7 mouse cellular contexts compared by ENCODE assay signal in the genomic region with DNA sequence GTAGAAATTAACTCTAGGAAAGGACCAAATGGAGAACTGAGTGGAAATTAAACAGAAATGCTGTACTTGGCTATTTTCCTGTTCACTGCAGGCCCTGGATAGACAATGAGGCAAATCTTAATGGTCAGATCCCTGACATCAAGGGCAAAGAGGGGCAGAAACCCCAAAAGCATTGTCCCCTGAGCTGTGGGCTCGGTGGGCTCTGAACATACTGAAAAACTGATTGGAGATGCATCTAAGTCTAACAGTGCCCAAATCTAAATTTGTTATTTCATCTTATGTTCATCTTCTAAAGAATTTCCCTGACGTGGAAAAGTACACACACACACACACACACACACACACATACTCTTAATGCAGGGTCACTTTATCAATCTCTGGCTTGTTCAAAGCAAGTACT. TPM values are rescaled to one million over a fixed set of nuclear protein-coding genes. Genes with fewer than 3 reads are reported as not detected.
DNase-seq lines count a peak whose midpoint lies in the region; ATAC-seq and TF ChIP-seq lines count a peak whose summit lies in the region.

No protein-coding gene starts in this region.

- 71% methylated on average over 2 of the region's 2 CpGs for WGBS in liver, embryonic 11.5 days
- 68% methylated on average over 2 of the region's 2 CpGs for WGBS in forebrain, embryonic 14.5 days
- 90% methylated on average over 2 of the region's 2 CpGs for WGBS in intestine, postnatal 0 days
- 71% methylated on average over 2 of the region's 2 CpGs for WGBS in neural tube, embryonic 12.5 days

- no peak overlapping the region for H3K9ac ChIP-seq in liver, embryonic 11.5 days (ENCODE audit: low read depth, low read length)
- peak overlapping the region; percentile 85 for H3K9ac ChIP-seq in forebrain, embryonic 14.5 days (ENCODE audit: low read length)
- no peak overlapping the region for H3K9ac ChIP-seq in intestine, postnatal 0 days (ENCODE audit: low read depth, low read length)
- peak overlapping the region; percentile 85 for H3K9ac ChIP-seq in neural tube, embryonic 12.5 days

- H3K27me3 ChIP-seq in liver, embryonic 11.5 days (replicated peaks; ENCODE audit: control insufficient read depth, insufficient read depth, low read length) = no peaks in the 10 kb centered on the region; the same call in 1 of the 2 replicates
- no peaks in the 10 kb centered on the region for H3K27me3 ChIP-seq in forebrain, embryonic 14.5 days (replicated peaks; ENCODE audit: control insufficient read depth, insufficient read depth, low read length)
- no peaks in the 10 kb centered on the region for H3K27me3 ChIP-seq in intestine, postnatal 0 days (replicated peaks; ENCODE audit: control insufficient read depth, insufficient read depth, low read length)
- H3K27me3 ChIP-seq in neural tube, embryonic 12.5 days (replicated peaks) = no peaks in the 10 kb centered on the region

- H3K4me2 ChIP-seq in liver, embryonic 11.5 days = peak overlapping the region; percentile 86
- H3K4me2 ChIP-seq in forebrain, embryonic 14.5 days (ENCODE audit: low read length) = peak overlapping the region; percentile 76
- peak overlapping the region; percentile 97 for H3K4me2 ChIP-seq in intestine, postnatal 0 days (replicated peaks; ENCODE audit: low read depth)
- peak overlapping the region; percentile 75 for H3K4me2 ChIP-seq in neural tube, embryonic 12.5 days (replicated peaks)

- H3K27ac ChIP-seq in liver, embryonic 11.5 days (ENCODE audit: low read depth, low read length) = no peak overlapping the region
- peak overlapping the region; percentile 95; the same call in 1 of the 2 replicates for H3K27ac ChIP-seq in forebrain, embryonic 14.5 days (ENCODE audit: low read depth, low read length)
- H3K27ac ChIP-seq in intestine, postnatal 0 days (ENCODE audit: low read depth, low read length) = no peak overlapping the region
- H3K27ac ChIP-seq in neural tube, embryonic 12.5 days = no peak overlapping the region

- no peaks in the 10 kb centered on the region for H3K9me3 ChIP-seq in liver, embryonic 11.5 days (ENCODE audit: control insufficient read depth, low read length)
- H3K9me3 ChIP-seq in forebrain, embryonic 14.5 days (replicated peaks; ENCODE audit: control insufficient read depth, low read length) = no peaks in the 10 kb centered on the region
- no peaks in the 10 kb centered on the region for H3K9me3 ChIP-seq in intestine, postnatal 0 days (ENCODE audit: control insufficient read depth)
- H3K9me3 ChIP-seq in neural tube, embryonic 12.5 days = no peaks in the 10 kb centered on the region

- TF ChIP-seq CTCF in intestine, postnatal 0 days (IDR thresholded peaks at IDR 0.05; ENCODE audit: low read depth) = no peak

- H3K36me3 ChIP-seq in liver, embryonic 11.5 days (ENCODE audit: control insufficient read depth, insufficient read depth, low read length) = no peaks in the 10 kb centered on the region
- no peaks in the 10 kb centered on the region for H3K36me3 ChIP-seq in forebrain, embryonic 14.5 days (ENCODE audit: control insufficient read depth, insufficient read depth, low read length)
- H3K36me3 ChIP-seq in intestine, postnatal 0 days (ENCODE audit: control insufficient read depth, insufficient read depth) = no peaks in the 10 kb centered on the region
- H3K36me3 ChIP-seq in neural tube, embryonic 12.5 days = no peaks in the 10 kb centered on the region

- no peaks in the 10 kb centered on the region for H3K4me1 ChIP-seq in liver, embryonic 11.5 days (replicated peaks; ENCODE audit: control insufficient read depth, insufficient read depth, low read length)
- peaks cover 17% of the 10 kb centered on the region; the same call in 1 of the 2 replicates for H3K4me1 ChIP-seq in forebrain, embryonic 14.5 days (ENCODE audit: control insufficient read depth, insufficient read depth, low read length)
- H3K4me1 ChIP-seq in intestine, postnatal 0 days (replicated peaks; ENCODE audit: control insufficient read depth, insufficient read depth, low read length) = no peaks in the 10 kb centered on the region
- H3K4me1 ChIP-seq in neural tube, embryonic 12.5 days = peaks cover 21% of the 10 kb centered on the region

- no peak for ATAC-seq in liver, embryonic 11.5 days (replicated peaks; ENCODE audit: low FRiP score)
- no peak for ATAC-seq in forebrain, embryonic 14.5 days
- no peak for ATAC-seq in intestine, postnatal 0 days
- ATAC-seq in neural tube, embryonic 12.5 days (ENCODE audit: low FRiP score, low read depth) = no peak

- no peak for DNase-seq in liver, embryonic 11.5 days (ENCODE audit: low spot score)
- DNase-seq in liver = no peak
- DNase-seq in forebrain, embryonic 14.5 days (ENCODE audit: low spot score) = no peak
- no peak for DNase-seq in left cerebral cortex, adult 9 months (ENCODE audit: low spot score in 2 of 2)
- no peak for DNase-seq in cerebellum, postnatal 10 days

- peak overlapping the region; percentile 71 for H3K4me3 ChIP-seq in liver, embryonic 11.5 days (ENCODE audit: low read depth, low read length)
- peak overlapping the region; percentile 60 for H3K4me3 ChIP-seq in forebrain, embryonic 14.5 days (ENCODE audit: low read depth, low read length)
- H3K4me3 ChIP-seq in intestine, postnatal 0 days (ENCODE audit: low read depth, low read length) = peak overlapping the region; percentile 80; the same call in 1 of the 2 replicates
- H3K4me3 ChIP-seq in neural tube, embryonic 12.5 days = peak overlapping the region; percentile 85; the same call in 1 of the 2 replicates

RNA-seq across cellular contexts. Expression of a gene that starts 0.5 kb away (rescaled TPM):
- polyA plus RNA-seq in liver, embryonic 11.5 days (2014; fragmentation: Nextera tagmentation; extraction: Ambion mirVana) = 17.1 and 18.7 TPM in 2 replicates
- 188 and 228 TPM in 2 replicates for polyA plus RNA-seq in forebrain, embryonic 14.5 days (2014; fragmentation: Nextera tagmentation; extraction: Ambion mirVana)
- 13.5 and 14.0 TPM in 2 replicates for polyA plus RNA-seq in intestine, postnatal 0 days (2015; fragmentation: Nextera tagmentation; extraction: Ambion mirVana)
- polyA plus RNA-seq in neural tube, embryonic 12.5 days (2016; fragmentation: Nextera tagmentation; extraction: Ambion mirVana) = 185 TPM in 2 replicates

RNA-seq across cellular contexts. Expression of a gene that starts 18.0 kb away (rescaled TPM):
- polyA plus RNA-seq in liver, embryonic 11.5 days (2014; fragmentation: Nextera tagmentation; extraction: Ambion mirVana) = 66.3 TPM in 2 replicates
- not detected in 2 replicates for polyA plus RNA-seq in forebrain, embryonic 14.5 days (2014; fragmentation: Nextera tagmentation; extraction: Ambion mirVana)
- 0.68 and 1.1 TPM in 2 replicates for polyA plus RNA-seq in intestine, postnatal 0 days (2015; fragmentation: Nextera tagmentation; extraction: Ambion mirVana)
- polyA plus RNA-seq in neural tube, embryonic 12.5 days (2016; fragmentation: Nextera tagmentation; extraction: Ambion mirVana) = 0.23 and 0.38 TPM in 2 replicates

RNA-seq across cellular contexts. Expression of a gene that starts 27.8 kb away (rescaled TPM):
- 33.6 and 40.8 TPM in 2 replicates for polyA plus RNA-seq in liver, embryonic 11.5 days (2014; fragmentation: Nextera tagmentation; extraction: Ambion mirVana)
- 79.9 and 88.5 TPM in 2 replicates for polyA plus RNA-seq in forebrain, embryonic 14.5 days (2014; fragmentation: Nextera tagmentation; extraction: Ambion mirVana)
- polyA plus RNA-seq in intestine, postnatal 0 days (2015; fragmentation: Nextera tagmentation; extraction: Ambion mirVana) = 22.4 and 25.4 TPM in 2 replicates
- polyA plus RNA-seq in neural tube, embryonic 12.5 days (2016; fragmentation: Nextera tagmentation; extraction: Ambion mirVana) = 53.8 and 56.6 TPM in 2 replicates

RNA-seq across cellular contexts. Expression of a gene that starts 51.4 kb away (rescaled TPM):
- polyA plus RNA-seq in liver, embryonic 11.5 days (2014; fragmentation: Nextera tagmentation; extraction: Ambion mirVana) = 13.7 and 15.4 TPM in 2 replicates
- polyA plus RNA-seq in forebrain, embryonic 14.5 days (2014; fragmentation: Nextera tagmentation; extraction: Ambion mirVana) = 41.0 and 52.4 TPM in 2 replicates
- 7.4 and 9.0 TPM in 2 replicates for polyA plus RNA-seq in intestine, postnatal 0 days (2015; fragmentation: Nextera tagmentation; extraction: Ambion mirVana)
- 64.4 and 74.5 TPM in 2 replicates for polyA plus RNA-seq in neural tube, embryonic 12.5 days (2016; fragmentation: Nextera tagmentation; extraction: Ambion mirVana)

RNA-seq across cellular contexts. Expression of a gene that starts 57.9 kb away (rescaled TPM):
- polyA plus RNA-seq in liver, embryonic 11.5 days (2014; fragmentation: Nextera tagmentation; extraction: Ambion mirVana) = 222 and 242 TPM in 2 replicates
- polyA plus RNA-seq in forebrain, embryonic 14.5 days (2014; fragmentation: Nextera tagmentation; extraction: Ambion mirVana) = 137 and 144 TPM in 2 replicates
- 177 and 181 TPM in 2 replicates for polyA plus RNA-seq in intestine, postnatal 0 days (2015; fragmentation: Nextera tagmentation; extraction: Ambion mirVana)
- 140 and 160 TPM in 2 replicates for polyA plus RNA-seq in neural tube, embryonic 12.5 days (2016; fragmentation: Nextera tagmentation; extraction: Ambion mirVana)

Comparison
In these comparisons a context has a peak if more than half of its experiments do, and no peak if none do; other contexts are left out.
1. H3K9ac ChIP-seq: peak in forebrain, embryonic 14.5 days (single experiment) and neural tube, embryonic 12.5 days (single experiment); none in liver, embryonic 11.5 days (single experiment) and intestine, postnatal 0 days (single experiment).
2. RNA of a gene that starts 18.0 kb away (polyA plus RNA-seq): 66.3 TPM in liver, embryonic 11.5 days; 0.68 to 1.1 TPM in intestine, postnatal 0 days, 0.23 to 0.38 TPM in neural tube, embryonic 12.5 days and not detected in forebrain, embryonic 14.5 days; every median in the first group is over 10 times any median in the second.
3. Peak in every context shown above with its lines, with median percentiles within 50 percentile points of each other: H3K4me2 ChIP-seq and H3K4me3 ChIP-seq.